Comparison of ENCODE assay signal across 18 mouse cellular contexts in genomic region chr17:25089158-25089557, GRCm38 (mm10). TPM values are rescaled to one million over a fixed set of nuclear protein-coding genes. Genes with fewer than 3 reads are reported as not detected.
A peak's percentile ranks its signal among the peaks of the same experiment; 100 is the strongest.
DNase-seq lines count a peak whose midpoint lies in the region; ATAC-seq and TF ChIP-seq lines count a peak whose summit lies in the region.
"Had no signal": no experiment of that assay in that cellular context is flagged by ENCODE, and none has a peak within 500 bp of the region (broad histone marks: within the 10 kb centered on the region; RNA-seq: fewer than 3 reads in every experiment).

No protein-coding gene starts in this region.

- H3K9me3 ChIP-seq in heart, embryonic 13.5 days: no peaks in the 10 kb centered on the region
- no peaks in the 10 kb centered on the region for H3K9me3 ChIP-seq in MEL (replicated peaks; ENCODE audit: insufficient read depth, low read length)
- H3K9me3 ChIP-seq in liver, embryonic 14.5 days (ENCODE audit: control insufficient read depth, low read length): no peaks in the 10 kb centered on the region
- H3K9me3 ChIP-seq: embryonic facial prominence, embryonic 15.5 days; G1E; limb, embryonic 15.5 days had no signal

- DNase-seq in heart, adult 8-10 months (ENCODE audit: low spot score): no peak
- no peak for DNase-seq in MEL (ENCODE audit: low read depth, low spot score)
- DNase-seq in liver, embryonic 14.5 days (ENCODE audit: low read depth in 3 of 3, low spot score in 3 of 3): peak; percentile 31 to 81 (median 54)
- DNase-seq in embryo, embryonic 10 days (ENCODE audit: low spot score): no peak
- no peak for DNase-seq in gastrocnemius, postnatal 10 days
- DNase-seq in frontal cortex, adult 2 months (ENCODE audit: extremely low spot score in 1 of 2, low spot score in 1 of 2): no peak
- DNase-seq: cerebellum, adult 11-12 months; gastrocnemius, postnatal 36 days; heart, postnatal 14 days; spleen, adult 18-20 months; thymus, adult 2 months had no signal

- peaks cover 27% of the 10 kb centered on the region for H3K4me1 ChIP-seq in heart, embryonic 13.5 days
- H3K4me1 ChIP-seq in MEL (ENCODE audit: control insufficient read depth in 1 of 2, insufficient read depth in 2 of 2, low read length in 2 of 2): no peaks in the 10 kb centered on the region; a peak in 1 of 4 replicates
- H3K4me1 ChIP-seq in liver, embryonic 14.5 days (replicated peaks; ENCODE audit: control insufficient read depth in 2 of 2, insufficient read depth in 2 of 2, low read length in 1 of 2): peaks cover 44 to 65% of the 10 kb centered on the region in 2 experiments

- no peak for TF ChIP-seq POLR2A in MEL (IDR thresholded peaks at IDR 0.05; ENCODE audit: control insufficient read depth in 1 of 2, insufficient read depth in 1 of 2, low read depth in 1 of 2, low read length in 2 of 2, poor library complexity in 1 of 2)

- no peaks in the 10 kb centered on the region for H3K79me2 ChIP-seq in MEL (ENCODE audit: control insufficient read depth, insufficient read depth, low read length, poor library complexity)

- WGBS in heart, embryonic 13.5 days: 51% methylated on average over 10 of the region's 10 CpGs
- WGBS in liver, embryonic 14.5 days (ENCODE audit: insufficient replicate concordance): 20% methylated on average over 10 of the region's 10 CpGs

- TF ChIP-seq RAD21 in MEL (IDR thresholded peaks at IDR 0.05; ENCODE audit: low read depth, low read length): peak; percentile 34

- H3K9ac ChIP-seq in heart, embryonic 13.5 days: peak overlapping the region; percentile 33; the same call in 1 of the 2 replicates
- H3K9ac ChIP-seq in MEL (ENCODE audit: control insufficient read depth, low read depth, low read length, poor library complexity, severe bottlenecking): no peak overlapping the region
- H3K9ac ChIP-seq in liver, embryonic 14.5 days (replicated peaks): peak overlapping the region; percentile 88
- H3K9ac ChIP-seq: embryonic facial prominence, embryonic 15.5 days; limb, embryonic 15.5 days had no signal

- peak overlapping the region; percentile 56; the same call in 1 of the 2 replicates for H3K27ac ChIP-seq in heart, embryonic 13.5 days (replicated peaks)
- no peak overlapping the region for H3K27ac ChIP-seq in MEL (ENCODE audit: control insufficient read depth, low read depth, low read length)
- H3K27ac ChIP-seq in liver, embryonic 14.5 days: peak overlapping the region; percentile 94
- H3K27ac ChIP-seq: embryonic facial prominence, embryonic 15.5 days; limb, embryonic 15.5 days had no signal

- H3K4me2 ChIP-seq in heart, embryonic 13.5 days: peak overlapping the region; percentile 40
- peak overlapping the region; percentile 79 for H3K4me2 ChIP-seq in liver, embryonic 14.5 days (ENCODE audit: low read depth)
- H3K4me2 ChIP-seq: embryonic facial prominence, embryonic 15.5 days; limb, embryonic 15.5 days had no signal

- TF ChIP-seq EP300 in MEL (IDR thresholded peaks at IDR 0.05; ENCODE audit: low read depth in 1 of 2, low read length in 2 of 2): no peak
- TF ChIP-seq EP300 in liver, embryonic 14.5 days (IDR thresholded peaks at IDR 0.05; ENCODE audit: low read depth): peak; percentile 98

- no peaks in the 10 kb centered on the region for H3K27me3 ChIP-seq in heart, embryonic 13.5 days (replicated peaks)
- no peaks in the 10 kb centered on the region for H3K27me3 ChIP-seq in MEL (ENCODE audit: control insufficient read depth in 1 of 2, insufficient read depth in 2 of 2, low read length in 2 of 2)
- H3K27me3 ChIP-seq in liver, embryonic 14.5 days (ENCODE audit: control insufficient read depth, insufficient read depth, low read length): no peaks in the 10 kb centered on the region
- H3K27me3 ChIP-seq: embryonic facial prominence, embryonic 15.5 days; limb, embryonic 15.5 days had no signal

- TF ChIP-seq CTCF in MEL (IDR thresholded peaks at IDR 0.05 in 2 of 3, conservative IDR thresholded peaks at IDR 0.05 in 1 of 3; ENCODE audit: control insufficient read depth in 1 of 3, insufficient read depth in 1 of 3, low read depth in 2 of 3, low read length in 3 of 3, poor library complexity in 1 of 3, severe bottlenecking in 1 of 3): peak in 1 of 3 experiments; percentile 31; a peak in 2 of 6 replicates
- TF ChIP-seq CTCF in liver, embryonic 14.5 days (IDR thresholded peaks at IDR 0.05; ENCODE audit: low read depth): peak; percentile 2; the same call in 1 of the 2 replicates

- H3K4me3 ChIP-seq in heart, embryonic 13.5 days: peak overlapping the region; percentile 26; the same call in 1 of the 2 replicates
- H3K4me3 ChIP-seq in MEL (ENCODE audit: control insufficient read depth in 1 of 2, insufficient read depth in 1 of 2, low read depth in 2 of 2, low read length in 2 of 2): no peak overlapping the region
- H3K4me3 ChIP-seq in liver, embryonic 14.5 days (ENCODE audit: insufficient read depth in 1 of 2, low read depth in 2 of 2, low read length in 2 of 2): peak overlapping the region; percentile 72 to 95
- H3K4me3 ChIP-seq: embryonic facial prominence, embryonic 15.5 days; limb, embryonic 15.5 days had no signal

- ATAC-seq in heart, embryonic 13.5 days (ENCODE audit: extremely low read depth, insufficient number of reproducible peaks, low FRiP score, low TSS enrichment): peak; percentile 48; the same call in 1 of the 2 replicates
- peak; percentile 76 for ATAC-seq in erythroblast, adult 5-6 weeks (replicated peaks; ENCODE audit: low FRiP score, poor library complexity, severe bottlenecking)
- peak; percentile 89 for ATAC-seq in liver, embryonic 14.5 days (ENCODE audit: insufficient read depth)

- peaks cover 45% of the 10 kb centered on the region for H3K36me3 ChIP-seq in heart, embryonic 13.5 days
- H3K36me3 ChIP-seq in MEL (ENCODE audit: control insufficient read depth in 1 of 2, insufficient read depth in 2 of 2, low read length in 2 of 2): no peaks in the 10 kb centered on the region
- H3K36me3 ChIP-seq in liver, embryonic 14.5 days (replicated peaks; ENCODE audit: control insufficient read depth, insufficient read depth, low read depth): peaks cover 38% of the 10 kb centered on the region

TF ChIP-seq in MEL, 35 proteins besides CTCF, POLR2A, EP300 and RAD21 (continues in another document):
- TF ChIP-seq SMC3 (IDR thresholded peaks at IDR 0.05; ENCODE audit: low read depth, low read length): peak; percentile 29
- TF ChIP-seq TBP (IDR thresholded peaks at IDR 0.05; ENCODE audit: low read depth, low read length): no peak
- TF ChIP-seq MYC (IDR thresholded peaks at IDR 0.05; ENCODE audit: low read depth, low read length): no peak

RNA-seq across cellular contexts. Expression of gene Tmem204, which starts 5.8 kb away (rescaled TPM):
- polyA plus RNA-seq in heart, embryonic 13.5 days (2015; fragmentation: Nextera tagmentation; extraction: Ambion mirVana): 18.0 and 19.4 TPM in 2 replicates
- total RNA-seq in heart, adult 8-10 months (2022): 10 to 100 TPM; 29.7 to 45.6 (median 39.3) TPM
- not detected in 2 replicates for total RNA-seq in MEL (2012; rRNA removed)
- under 1 TPM in 1 of 2 experiments, not detected in 1; 0.10 TPM for polyA plus RNA-seq in MEL (2012; ENCODE audit: insufficient read depth in 1 of 2, insufficient read length in 2 of 2, low read depth in 1 of 2, low replicate concordance in 2 of 2, missing spikeins in 1 of 2)
- not detected in 2 replicates for total RNA-seq in erythroblast, adult 5-6 weeks (2015; ENCODE audit: low replicate concordance)
- total RNA-seq in erythroblast, adult 5-6 weeks (2017; ENCODE audit: low replicate concordance): not detected in 2 replicates
- 3.0 and 3.1 TPM in 2 replicates for polyA plus RNA-seq in liver, embryonic 14.5 days (2012; rRNA removed)
- 4.3 TPM in 2 replicates for polyA plus RNA-seq in liver, embryonic 14.5 days (2014; fragmentation: Nextera tagmentation; extraction: Ambion mirVana)
- total RNA-seq in gastrocnemius, postnatal 10 days (2021): 10 to 100 TPM; 16.0 to 16.5 TPM
- polyA plus RNA-seq in frontal cortex, adult 2 months (2012; rRNA removed): 16.2 and 16.3 TPM in 2 replicates
- polyA plus RNA-seq: G1E had no signal

RNA-seq across cellular contexts. Expression of gene Telo2, which starts 26.6 kb away (rescaled TPM):
- polyA plus RNA-seq in heart, embryonic 13.5 days (2015; fragmentation: Nextera tagmentation; extraction: Ambion mirVana): 25.1 and 29.0 TPM in 2 replicates
- total RNA-seq in heart, adult 8-10 months (2022): 10 to 100 TPM; 10.8 to 15.7 (median 13.5) TPM
- 15.3 and 20.0 TPM in 2 replicates for total RNA-seq in MEL (2012; rRNA removed)
- 10 to 100 TPM in 1 of 2 experiments, not detected in 1; 20.9 TPM for polyA plus RNA-seq in MEL (2012; ENCODE audit: insufficient read depth in 1 of 2, insufficient read length in 2 of 2, low read depth in 1 of 2, low replicate concordance in 2 of 2, missing spikeins in 1 of 2)
- total RNA-seq in erythroblast, adult 5-6 weeks (2015; ENCODE audit: low replicate concordance): 3.5 and 5.9 TPM in 2 replicates
- 6.3 and 11.6 TPM in 2 replicates for total RNA-seq in erythroblast, adult 5-6 weeks (2017; ENCODE audit: low replicate concordance)
- polyA plus RNA-seq in liver, embryonic 14.5 days (2012; rRNA removed): 8.0 and 8.7 TPM in 2 replicates
- 11.0 and 12.1 TPM in 2 replicates for polyA plus RNA-seq in liver, embryonic 14.5 days (2014; fragmentation: Nextera tagmentation; extraction: Ambion mirVana)
- total RNA-seq in gastrocnemius, postnatal 10 days (2021): 10 to 100 TPM; 13.0 to 16.1 TPM
- polyA plus RNA-seq in frontal cortex, adult 2 months (2012; rRNA removed): 19.0 and 27.2 TPM in 2 replicates

RNA-seq across cellular contexts. Expression of gene Ptx4, which starts 31.4 kb away (rescaled TPM):
- 0.11 and 0.15 TPM in 2 replicates for polyA plus RNA-seq in heart, embryonic 13.5 days (2015; fragmentation: Nextera tagmentation; extraction: Ambion mirVana)
- 1 to 10 TPM; 3.4 to 7.7 (median 4.5) TPM for total RNA-seq in heart, adult 8-10 months (2022)
- not detected in 2 replicates for total RNA-seq in MEL (2012; rRNA removed)
- polyA plus RNA-seq in MEL (2012; ENCODE audit: insufficient read depth in 1 of 2, insufficient read length in 2 of 2, low read depth in 1 of 2, low replicate concordance in 2 of 2, missing spikeins in 1 of 2): not detected
- total RNA-seq in erythroblast, adult 5-6 weeks (2015; ENCODE audit: low replicate concordance): not detected in 2 replicates
- total RNA-seq in erythroblast, adult 5-6 weeks (2017; ENCODE audit: low replicate concordance): not detected in 2 replicates
- not detected in 2 replicates for polyA plus RNA-seq in liver, embryonic 14.5 days (2012; rRNA removed)
- polyA plus RNA-seq in liver, embryonic 14.5 days (2014; fragmentation: Nextera tagmentation; extraction: Ambion mirVana): not detected in 2 replicates
- 1 to 10 TPM; 7.3 to 8.7 TPM for total RNA-seq in gastrocnemius, postnatal 10 days (2021)
- 0.08 and 0.16 TPM in 2 replicates for polyA plus RNA-seq in frontal cortex, adult 2 months (2012; rRNA removed)
- polyA plus RNA-seq: C2C12; G1E; neural tube, embryonic 14.5 days; thymus, adult 2 months had no signal

RNA-seq across cellular contexts. Expression of gene Clcn7, which starts 44.0 kb away (rescaled TPM):
- polyA plus RNA-seq in heart, embryonic 13.5 days (2015; fragmentation: Nextera tagmentation; extraction: Ambion mirVana): 15.7 and 17.9 TPM in 2 replicates
- total RNA-seq in heart, adult 8-10 months (2022): 10 to 100 TPM; 25.7 to 28.2 (median 27.1) TPM
- total RNA-seq in MEL (2012; rRNA removed): 9.8 and 10.9 TPM in 2 replicates
- 10 to 100 TPM in 1 of 2 experiments, not detected in 1; 16.4 TPM for polyA plus RNA-seq in MEL (2012; ENCODE audit: insufficient read depth in 1 of 2, insufficient read length in 2 of 2, low read depth in 1 of 2, low replicate concordance in 2 of 2, missing spikeins in 1 of 2)
- 3.7 and 8.6 TPM in 2 replicates for total RNA-seq in erythroblast, adult 5-6 weeks (2015; ENCODE audit: low replicate concordance)
- 6.0 and 9.1 TPM in 2 replicates for total RNA-seq in erythroblast, adult 5-6 weeks (2017; ENCODE audit: low replicate concordance)
- polyA plus RNA-seq in liver, embryonic 14.5 days (2012; rRNA removed): 7.1 and 7.9 TPM in 2 replicates
- polyA plus RNA-seq in liver, embryonic 14.5 days (2014; fragmentation: Nextera tagmentation; extraction: Ambion mirVana): 8.7 and 8.8 TPM in 2 replicates
- total RNA-seq in gastrocnemius, postnatal 10 days (2021): 10 to 100 TPM; 14.0 to 20.0 TPM
- 45.6 and 51.4 TPM in 2 replicates for polyA plus RNA-seq in frontal cortex, adult 2 months (2012; rRNA removed)

Comparison
In these comparisons a context has a peak if more than half of its experiments do, and no peak if none do; other contexts are left out.
1. H3K4me3 ChIP-seq: peak in heart, embryonic 13.5 days (single experiment) and liver, embryonic 14.5 days (2 of 2); none in MEL (0 of 2).
2. DNase-seq: peak in liver, embryonic 14.5 days (3 of 3); none in heart, adult 8-10 months (single experiment), MEL (single experiment), embryo, embryonic 10 days (single experiment), gastrocnemius, postnatal 10 days (single experiment) and frontal cortex, adult 2 months (0 of 2).
3. RNA of gene Tmem204, which starts 5.8 kb away (total RNA-seq): 29.7 to 45.6 TPM in heart, adult 8-10 months and 16.0 to 16.5 TPM in gastrocnemius, postnatal 10 days; not detected in MEL and not detected in erythroblast, adult 5-6 weeks; every median in the first group is over 10 times any median in the second.
4. Peak in every context shown above with its lines, with median percentiles within 50 percentile points of each other: ATAC-seq.